Mouse (Mus musculus) adrenal gland, postnatal 36 days (tissue): Measurements from ENCODE around the gene Hcn1. TPM values are rescaled to one million over a fixed set of nuclear protein-coding genes. Genes with fewer than 3 reads are reported as not detected.

ENCODE experiments used
- DNase-seq, 2 experiments: peaks; one replicate each; pipeline ENCODE4 v3.0.0; 2021; ENCODE audit warnings: mixed read lengths in 1 of 2
- long read RNA-seq, 2 experiments: library from polyadenylated mRNA; stranded (forward); transcript quantifications; one replicate each; pipeline ENCODE4 v2.0.0; 2021; ENCODE audit warnings: borderline sequencing depth in 2 of 2
- total RNA-seq, 2 experiments: library from RNA; stranded (reverse); gene quantifications; 2 replicates each; pipeline ENCODE4 v1.2.3; 2021

The Hcn1 gene
- under 1 TPM; 0.03 TPM for total RNA-seq
- long read RNA-seq, experiment 1, result 0 reads
- long read RNA-seq, experiment 2, result 0 reads

DNA sequence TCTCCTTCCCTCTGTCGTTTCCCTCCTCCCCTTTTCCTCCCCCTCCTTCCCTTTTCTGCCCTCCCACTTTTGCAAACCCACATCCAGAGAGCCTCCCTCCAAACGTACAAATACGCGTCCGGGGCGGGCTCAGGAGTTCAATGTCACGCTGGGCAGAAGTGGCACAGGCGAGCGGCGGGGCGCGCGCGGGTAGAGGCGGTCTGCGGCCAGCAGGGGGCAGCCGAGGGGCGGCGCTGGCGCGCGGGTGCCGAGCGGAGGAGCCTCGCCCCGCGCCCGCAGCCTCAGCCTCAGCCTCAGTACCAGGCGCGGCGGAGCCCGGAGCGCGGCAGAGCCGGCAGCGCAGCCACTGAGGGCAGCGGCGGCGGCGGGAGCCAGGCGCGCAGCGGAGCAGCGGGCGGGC lies at the start of gene Hcn1:
Gene Hcn1 (plus strand): TSS at position 140 of the 400 bp plus-strand sequence.
- DNase-seq, result peak; percentile 81 to 83

DNA sequence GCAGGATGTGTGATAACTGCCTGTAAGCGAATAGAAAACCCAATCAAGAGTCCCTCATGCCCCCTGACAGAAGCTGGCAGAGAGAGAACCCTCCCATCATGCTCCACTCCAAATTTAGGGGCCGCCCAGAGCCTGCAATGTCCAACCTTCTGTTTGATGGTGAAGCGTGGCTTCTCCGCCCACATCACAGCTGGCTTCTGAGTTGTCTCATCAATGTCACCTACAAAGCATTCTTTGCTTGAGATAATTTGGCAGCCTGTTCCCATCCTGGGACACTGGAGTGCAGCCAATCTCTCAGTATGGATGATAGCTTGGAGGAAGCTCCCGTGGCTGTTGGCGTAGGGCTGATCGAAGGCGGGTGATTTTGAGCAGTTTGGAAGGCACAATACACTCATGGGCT lies 34.9 kb upstream of the Hcn1 start:
- no peak for DNase-seq

DNA sequence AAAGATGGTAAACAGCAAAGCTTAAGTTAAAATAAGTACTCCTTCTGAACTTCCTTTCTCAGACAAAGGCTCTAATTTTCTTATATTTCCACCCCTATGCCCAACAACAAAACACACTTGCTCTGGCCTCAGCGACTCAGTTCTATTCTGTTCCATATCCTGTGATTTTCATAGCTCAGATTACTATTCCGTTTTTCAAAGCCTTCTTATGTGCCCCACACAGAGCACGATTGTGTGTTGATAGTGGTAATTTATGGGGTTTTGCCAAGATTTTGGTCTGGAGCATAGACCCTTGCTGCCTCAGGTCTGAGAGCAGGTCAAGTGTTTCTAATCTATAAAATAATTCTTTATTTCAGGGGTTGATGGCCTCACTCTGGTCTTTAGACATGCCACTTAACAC lies 30.4 kb upstream of the Hcn1 start:
- DNase-seq, result no peak

DNA sequence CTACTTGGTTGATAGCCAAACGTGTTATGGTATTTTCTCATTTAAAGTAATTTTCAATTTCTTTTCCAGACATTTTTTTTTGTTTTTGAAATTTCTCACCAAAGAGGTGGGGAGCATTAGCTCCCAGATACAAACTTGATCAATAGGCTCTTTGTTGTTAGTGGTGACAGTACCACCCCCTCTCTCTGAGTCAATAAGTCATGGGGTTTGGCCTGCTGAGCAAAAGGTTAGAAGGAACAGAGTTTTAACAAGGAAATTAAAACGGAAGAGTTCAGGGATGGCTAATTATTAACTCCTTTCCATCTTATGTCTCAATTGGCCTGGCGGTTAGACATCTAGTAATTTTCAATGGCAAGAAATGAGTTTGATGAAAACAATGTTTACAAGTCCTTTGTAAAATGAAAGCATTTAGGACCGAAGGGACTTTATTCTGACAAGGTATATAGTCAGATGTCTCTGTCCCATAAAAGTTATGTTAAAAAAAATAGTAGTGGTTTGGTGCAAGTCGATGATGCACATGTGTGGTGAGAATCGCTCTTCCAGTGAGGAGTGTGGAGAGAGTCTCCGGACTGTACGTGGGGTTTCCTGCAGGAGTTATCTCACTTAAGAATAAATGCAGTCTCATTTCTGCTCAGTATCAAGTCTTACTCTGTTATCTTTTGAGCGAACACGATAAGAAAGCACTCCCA lies 7.5 kb upstream of the Hcn1 start:
- no peak for DNase-seq

DNA sequence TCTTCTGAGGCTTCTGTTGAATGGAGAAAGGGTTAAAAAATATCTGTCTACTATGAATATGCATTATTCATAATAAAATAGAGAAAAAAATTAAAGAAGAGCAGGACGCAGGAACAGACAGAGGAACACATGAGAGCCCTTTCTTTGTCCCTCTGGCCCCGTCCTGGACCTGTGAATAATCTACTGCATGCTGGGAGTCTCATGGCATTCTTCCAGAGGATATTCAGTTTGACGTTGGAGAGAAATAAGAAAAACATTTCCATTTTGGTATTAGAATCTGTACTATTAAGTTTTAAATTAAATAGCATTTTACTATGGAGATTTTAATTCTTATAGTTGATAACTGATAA lies 7.0 kb upstream of the Hcn1 start:
- DNase-seq, result no peak

DNA sequence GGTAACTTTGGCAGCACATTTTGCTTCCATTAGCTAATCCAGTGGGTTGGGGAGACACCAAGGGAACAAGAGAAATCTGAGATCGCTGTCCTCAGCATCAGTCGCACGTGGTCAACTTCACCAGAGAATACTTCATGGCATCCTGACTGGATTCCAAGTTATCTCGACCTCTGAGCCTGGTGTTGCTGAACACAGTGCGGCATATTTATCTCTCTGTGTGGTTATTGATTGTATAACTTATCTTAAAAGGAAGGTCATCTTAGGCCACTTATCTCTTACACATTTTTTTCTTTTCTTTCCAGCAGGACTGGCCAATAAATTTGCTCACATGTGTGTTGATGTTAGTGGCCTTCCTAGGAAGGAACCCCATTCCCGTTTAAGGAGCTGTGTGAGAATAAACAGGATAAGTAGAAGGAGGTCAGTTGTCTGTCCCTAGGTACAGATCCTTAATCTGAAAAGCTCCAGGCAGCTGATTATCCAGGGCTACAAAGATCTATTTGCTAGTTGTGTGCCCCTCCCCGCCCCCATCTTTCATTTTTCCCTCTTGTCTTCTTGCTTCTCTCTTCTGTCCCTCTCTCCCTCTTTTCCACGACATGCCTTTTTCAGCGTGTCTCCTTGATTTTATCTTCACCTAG lies 672 bp upstream of the Hcn1 start:
- no peak for DNase-seq

DNA sequence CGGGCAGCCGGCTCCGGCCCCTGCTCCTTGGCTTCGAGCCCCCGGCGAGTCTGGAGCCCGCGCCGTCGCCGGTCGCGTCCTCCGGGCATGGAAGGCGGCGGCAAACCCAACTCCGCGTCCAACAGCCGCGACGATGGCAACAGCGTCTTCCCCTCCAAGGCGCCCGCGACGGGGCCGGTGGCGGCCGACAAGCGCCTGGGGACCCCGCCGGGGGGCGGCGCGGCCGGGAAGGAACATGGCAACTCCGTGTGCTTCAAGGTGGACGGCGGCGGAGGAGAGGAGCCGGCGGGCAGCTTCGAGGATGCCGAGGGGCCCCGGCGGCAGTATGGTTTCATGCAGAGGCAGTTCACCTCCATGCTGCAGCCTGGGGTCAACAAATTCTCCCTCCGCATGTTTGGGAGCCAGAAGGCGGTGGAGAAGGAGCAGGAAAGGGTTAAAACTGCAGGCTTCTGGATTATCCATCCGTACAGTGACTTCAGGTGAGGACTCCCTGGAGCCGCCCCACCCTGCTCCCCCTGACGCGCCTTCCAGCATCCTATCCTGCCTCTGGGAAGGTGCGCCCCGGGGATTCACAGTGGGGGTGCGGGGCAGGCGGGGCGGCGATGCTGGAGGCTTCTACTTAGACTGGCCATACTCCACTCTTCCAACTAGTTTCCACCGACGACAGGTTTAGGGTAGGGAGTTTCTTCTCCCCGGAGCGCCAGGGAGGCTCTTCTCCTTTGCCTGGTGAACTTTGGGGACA lies 668 bp downstream of the Hcn1 start:
- DNase-seq, result no peak

DNA sequence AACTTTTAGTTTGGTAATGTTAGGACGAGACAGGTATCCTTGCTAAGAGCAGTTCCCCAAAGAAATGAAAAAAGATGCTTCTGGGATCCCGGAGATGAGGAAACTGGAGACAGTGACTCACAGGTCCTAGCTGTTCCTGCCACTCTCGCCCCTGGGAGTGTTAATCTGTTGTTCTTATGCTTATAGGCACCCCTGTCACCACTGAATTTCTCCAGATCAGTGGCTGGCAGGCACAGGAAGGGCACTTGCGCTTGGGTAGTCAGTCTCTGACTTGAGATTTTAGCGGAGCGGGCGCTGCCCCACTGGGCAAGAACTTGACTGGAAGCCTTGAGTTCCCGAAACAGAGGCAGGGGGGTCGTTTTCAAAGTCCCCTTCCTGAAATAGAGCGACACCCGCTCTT lies 1.3 kb downstream of the Hcn1 start:
- no peak for DNase-seq

DNA sequence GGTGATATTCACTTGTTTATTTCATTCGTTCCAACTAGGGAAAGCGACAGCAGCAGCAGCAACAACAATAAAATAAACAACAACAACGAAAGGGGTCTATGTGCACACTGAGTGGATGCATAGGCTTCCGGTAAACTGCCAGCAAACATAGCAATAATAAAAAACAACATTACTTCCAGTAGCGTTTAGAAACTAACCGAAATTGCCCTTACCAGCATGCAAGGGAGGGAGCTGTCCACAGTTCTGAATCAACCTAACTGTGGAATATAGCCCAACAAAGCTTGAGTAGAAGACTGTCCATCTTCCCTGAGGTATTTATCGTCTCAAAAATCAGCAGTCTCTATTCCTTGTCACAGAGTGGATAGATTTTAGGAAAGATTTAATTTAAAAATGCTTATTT lies 2.0 kb downstream of the Hcn1 start:
- peak; percentile 33 to 61 for DNase-seq

DNA sequence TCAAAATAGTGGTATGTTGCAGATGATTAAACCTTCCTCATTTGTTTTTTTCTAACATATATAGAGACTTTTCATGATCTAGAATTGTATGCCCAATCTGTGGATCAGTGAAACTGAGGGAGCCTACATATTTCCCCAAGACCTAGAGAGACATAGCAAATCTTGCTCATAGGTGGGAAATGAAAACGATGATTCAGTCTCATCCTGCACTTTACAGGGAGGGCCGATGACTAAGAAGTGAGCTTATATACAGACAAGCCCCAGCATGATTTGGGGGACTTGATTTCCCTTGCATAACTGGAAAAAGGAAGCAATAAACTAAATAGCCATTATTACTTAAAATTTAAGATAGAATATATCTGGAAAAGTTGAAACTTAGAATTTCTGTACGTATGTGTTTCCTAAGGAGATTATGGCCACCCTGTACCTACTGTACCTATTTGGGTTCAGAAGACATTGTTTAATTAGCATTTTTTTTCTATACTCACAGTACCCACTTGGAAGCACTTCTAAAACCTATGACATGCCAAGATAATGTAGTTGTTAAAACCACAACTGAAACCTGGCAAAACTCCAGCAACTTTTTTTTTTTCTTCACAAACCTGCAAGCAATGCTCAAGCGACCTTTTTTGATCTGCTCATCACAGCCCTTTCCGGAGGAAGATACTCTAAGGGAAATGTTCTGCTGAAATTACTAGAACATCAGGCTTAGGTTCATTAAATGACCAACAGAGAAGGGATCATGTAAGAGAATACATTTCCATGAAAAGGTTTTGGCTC lies 3.0 kb downstream of the Hcn1 start:
- no peak for DNase-seq

DNA sequence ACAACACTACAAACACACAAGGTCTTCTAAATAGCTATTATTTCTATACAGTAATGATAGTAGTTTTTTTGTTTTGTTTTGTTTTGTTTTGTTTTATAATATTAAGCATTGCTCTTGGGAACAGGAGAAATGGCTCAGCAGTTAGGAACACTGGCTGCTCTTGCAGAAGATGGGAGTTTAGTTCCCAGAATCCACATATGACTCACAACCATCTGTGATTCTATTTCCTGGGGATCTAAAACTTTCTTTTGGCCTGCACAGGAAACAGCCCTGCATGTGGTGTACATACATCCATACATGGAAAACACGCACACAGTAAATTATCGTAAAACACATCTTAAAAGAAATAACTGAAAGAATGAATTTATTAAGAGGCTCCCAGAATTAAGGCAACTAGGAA lies 9.8 kb downstream of the Hcn1 start:
- no peak for DNase-seq

DNA sequence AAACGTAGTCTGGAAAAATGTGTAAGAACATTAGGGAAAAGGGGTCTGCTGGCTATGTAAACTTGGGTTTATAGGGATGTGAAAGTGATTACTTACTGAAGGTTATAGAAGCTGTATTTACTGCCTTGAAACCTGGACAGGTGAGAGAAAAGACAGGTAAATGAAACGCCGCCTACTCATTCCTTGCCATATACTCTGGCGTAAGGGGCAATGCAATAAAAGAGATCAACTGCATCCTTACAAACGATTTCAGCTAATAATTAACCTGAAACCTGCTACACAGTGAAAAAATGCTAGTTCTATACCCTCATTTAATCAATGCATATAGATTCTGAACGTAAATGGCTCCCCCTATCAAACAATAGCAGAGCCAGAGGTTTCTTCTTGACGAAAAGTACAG lies 17.4 kb downstream of the Hcn1 start:
- no peak for DNase-seq

DNA sequence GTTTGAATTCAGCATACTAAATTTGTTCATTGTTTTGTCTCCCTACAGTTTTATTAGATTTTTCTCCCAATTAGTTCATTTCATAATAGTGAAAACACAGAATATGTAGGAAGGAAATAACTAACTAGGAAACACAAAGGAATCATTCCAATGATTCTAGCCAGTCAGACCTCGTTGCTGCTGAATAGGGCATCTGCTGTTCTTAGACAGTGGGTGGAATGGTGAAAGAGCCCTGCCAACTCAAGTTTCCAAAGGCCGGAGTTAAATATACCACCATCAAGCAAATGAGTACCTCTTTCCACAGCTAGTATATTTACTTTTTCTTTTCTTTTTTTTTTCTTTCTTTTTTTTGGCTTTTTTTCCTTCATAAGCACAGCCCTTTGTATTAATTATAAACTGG lies 55.4 kb downstream of the Hcn1 start:
- no peak for DNase-seq

DNA sequence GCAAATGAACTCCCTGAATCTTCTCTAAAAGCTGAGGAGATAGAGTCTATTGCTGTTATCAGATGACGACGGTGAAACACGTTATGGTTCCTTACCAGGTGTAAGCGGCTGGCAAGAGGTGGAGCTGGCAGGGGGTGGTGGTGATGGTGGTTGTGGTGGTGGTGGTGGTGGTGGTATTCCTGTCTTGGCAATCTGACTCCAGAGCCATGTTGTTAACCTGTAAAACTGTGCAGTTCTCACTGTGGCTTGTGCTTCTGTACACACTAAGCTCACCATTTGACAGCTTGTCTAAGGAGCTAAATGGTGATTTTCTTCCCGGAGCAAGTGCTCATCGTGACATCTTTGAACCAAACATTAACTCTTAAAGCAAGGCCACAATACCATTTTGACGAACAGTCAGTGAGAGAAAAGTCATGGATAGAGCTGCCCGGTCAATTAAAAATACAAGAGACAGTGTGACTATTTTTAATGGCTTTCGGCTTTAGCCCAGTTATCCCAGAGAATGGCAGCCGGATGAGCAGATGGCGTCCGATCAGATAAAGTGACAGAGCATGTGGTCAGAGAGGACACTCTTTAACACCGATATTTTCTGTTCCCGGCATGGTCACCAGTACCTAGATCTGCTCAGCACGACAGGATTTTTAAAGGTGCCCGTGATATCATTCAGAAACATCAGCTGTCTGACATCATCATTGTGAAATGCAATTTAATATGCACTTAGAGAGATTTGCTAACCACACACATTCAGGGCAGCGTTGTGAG lies 56.5 kb downstream of the Hcn1 start:
- no peak for DNase-seq

DNA sequence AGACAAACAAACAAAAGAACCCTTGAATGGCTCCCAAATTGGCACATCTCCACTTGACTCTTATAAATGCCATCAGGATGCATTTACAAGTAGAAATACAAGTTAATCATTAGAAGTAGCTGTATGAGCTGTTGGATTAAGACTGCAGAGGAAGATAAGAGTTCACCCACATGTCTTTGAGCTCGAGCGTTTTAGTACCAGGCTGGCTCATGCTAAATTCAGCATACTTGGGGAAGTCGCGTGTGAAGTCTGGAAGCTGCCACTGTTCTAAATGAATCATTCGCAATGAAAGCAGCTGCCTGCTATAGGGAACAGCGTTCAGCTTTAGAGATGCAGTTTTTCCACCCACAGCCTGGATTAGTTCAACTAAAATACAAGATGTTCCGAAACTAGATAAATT lies 57.4 kb downstream of the Hcn1 start:
- DNase-seq, result no peak

DNA sequence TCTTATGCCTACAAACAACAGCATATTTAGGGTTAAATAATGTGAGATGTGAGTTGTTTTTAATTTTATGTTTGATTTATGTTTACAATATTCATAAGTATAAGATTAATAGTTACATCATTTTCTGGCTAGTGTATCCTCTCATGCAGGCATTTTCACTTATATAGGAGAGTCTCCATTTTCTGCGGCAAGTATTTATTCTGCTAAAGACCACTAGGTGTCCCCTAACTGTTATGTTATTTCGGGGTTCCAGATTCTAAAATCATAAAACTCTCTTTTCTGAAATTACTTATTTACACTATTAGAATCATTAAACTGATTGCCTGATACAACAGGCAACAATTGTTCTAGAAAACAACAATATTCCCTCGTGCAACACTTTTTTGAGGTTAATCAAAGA lies 60.5 kb downstream of the Hcn1 start:
- DNase-seq, result no peak

DNA sequence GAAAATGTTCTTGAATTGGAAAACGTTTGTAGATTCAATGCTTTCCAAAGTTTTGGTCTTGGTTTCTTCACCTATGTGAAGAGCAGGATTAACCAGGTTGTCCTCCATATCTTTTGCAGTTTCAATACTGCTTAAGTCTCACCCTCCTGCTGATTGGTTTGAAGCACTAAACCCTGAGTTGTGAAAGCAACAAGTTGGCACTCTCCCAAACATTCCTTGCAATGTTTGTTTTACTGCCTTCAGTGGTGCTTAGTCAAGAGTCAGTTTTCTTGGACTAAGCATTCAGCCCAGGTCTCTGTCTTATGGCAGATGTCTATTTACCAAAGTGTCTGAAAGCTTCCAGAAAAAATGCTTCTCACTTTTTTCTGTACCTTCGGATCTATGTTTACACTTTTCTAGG lies 67.2 kb downstream of the Hcn1 start:
- DNase-seq, result no peak

DNA sequence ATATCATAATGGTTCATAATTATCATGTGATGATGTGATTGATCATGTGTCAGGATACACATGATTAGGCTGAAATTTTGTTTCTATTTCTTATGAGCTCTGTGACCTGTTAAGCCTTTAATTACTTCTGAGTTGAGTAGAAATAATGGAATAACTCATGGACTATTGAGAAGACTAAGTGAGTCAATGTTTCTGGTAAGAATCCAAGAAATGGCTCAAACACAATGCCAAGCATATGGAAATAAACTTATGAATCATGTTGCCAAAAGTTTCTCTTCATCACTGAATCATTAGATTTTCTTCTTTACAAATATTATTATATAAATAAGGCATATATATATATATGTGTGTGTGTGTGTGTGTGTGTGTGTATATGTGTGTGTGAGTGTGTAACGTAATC lies 69.7 kb downstream of the Hcn1 start:
- no peak for DNase-seq

DNA sequence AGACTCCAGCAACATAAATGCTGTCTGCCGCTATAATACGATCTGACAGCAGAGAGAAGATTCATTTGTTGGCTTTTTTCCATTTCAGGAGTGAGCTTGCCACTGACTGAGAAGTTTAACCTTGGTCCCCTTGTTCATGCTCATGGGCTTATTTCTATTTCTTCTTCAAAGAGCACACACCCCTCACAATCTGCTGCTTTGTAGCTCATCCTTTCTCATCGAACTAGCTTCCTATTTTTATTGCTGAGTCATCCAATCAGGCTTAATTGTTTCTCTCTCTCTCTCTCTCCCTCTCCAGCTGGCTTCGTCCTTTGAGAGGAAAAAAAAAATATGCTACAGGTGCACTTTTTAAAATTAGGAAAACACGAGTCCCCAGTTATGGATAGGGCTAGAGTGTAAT lies 74.3 kb downstream of the Hcn1 start:
- no peak for DNase-seq

DNA sequence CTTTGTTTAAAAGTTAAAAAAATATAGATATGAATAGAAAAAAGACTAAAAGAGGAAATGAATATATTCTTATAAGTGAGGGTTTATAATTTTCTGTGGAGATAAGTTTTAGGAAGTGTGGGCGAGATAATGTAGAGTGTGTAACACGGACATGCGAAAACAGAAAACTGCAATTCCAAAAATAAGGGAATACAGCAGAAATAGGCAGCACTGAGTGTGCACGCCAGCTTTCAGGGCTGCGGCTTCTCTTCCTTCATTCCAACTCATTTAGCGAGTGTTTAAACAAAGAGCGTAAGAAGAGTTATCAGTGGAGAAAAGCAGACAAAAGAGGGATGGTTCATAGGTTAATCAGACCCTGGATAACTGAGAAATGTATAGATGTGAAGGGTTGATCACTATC lies 85.5 kb downstream of the Hcn1 start:
- no peak for DNase-seq

DNA sequence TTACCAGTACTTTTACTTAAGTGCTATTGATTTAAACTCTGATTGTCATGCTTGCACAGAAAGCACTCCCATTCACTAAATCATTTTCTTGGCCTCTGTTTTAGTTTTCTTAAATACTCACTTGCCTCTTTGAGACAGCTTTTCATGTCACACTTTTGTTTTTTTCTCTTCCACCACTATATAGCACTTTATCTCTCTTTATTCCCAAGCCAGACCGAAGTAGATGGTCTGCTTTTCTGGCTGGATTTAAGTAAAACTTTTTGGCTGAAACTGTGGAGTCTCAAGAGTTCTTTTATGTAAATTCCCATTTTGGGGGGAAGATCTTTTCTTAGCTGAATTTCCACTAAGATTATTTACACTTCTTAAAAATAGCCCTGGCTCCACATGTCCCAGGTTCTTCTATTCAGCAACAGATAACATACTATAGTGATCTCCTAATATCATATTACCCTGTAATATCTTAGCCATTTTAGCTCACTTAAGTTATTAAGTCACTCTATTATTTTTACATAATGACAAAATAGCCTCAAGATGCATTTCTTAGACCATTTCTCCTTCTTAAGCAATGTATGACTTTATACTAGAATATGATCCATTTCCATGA lies 92.7 kb downstream of the Hcn1 start:
- no peak for DNase-seq

DNA sequence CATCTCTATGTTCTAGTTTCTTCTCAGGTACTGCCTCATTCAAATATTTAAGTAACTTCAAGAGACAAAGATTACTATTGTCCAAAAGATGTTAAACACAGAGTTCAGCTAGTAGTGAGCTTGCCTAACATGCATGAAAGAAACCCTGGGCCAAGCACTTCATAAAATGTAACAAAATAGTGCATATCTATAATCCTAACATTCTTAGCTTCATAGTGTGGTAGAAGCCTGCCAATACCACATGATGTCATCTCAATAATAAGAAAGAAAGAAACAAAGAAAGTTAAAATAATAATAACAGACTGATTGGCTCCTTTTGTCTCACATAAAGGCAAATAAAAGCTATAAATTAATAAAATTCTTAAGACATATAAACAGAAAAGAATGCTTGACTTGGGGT lies 103.5 kb downstream of the Hcn1 start:
- DNase-seq, result no peak
